Mouse (Mus musculus) hindbrain, embryonic 16.5 days (tissue): ENCODE results near the gene Aspscr1. TPM values are rescaled to one million over a fixed set of nuclear protein-coding genes. Genes with fewer than 3 reads are reported as not detected.
"Not testable (repeated sequence)": the region's sequence is repeated elsewhere in the genome, so short reads cannot be mapped to it uniquely, and the experiment has no call there.

Experiments
- ATAC-seq: fragments of 200-750 bp; cut with Nextera tagmentation; 2 replicates; pipeline ENCODE4 v1.8.0; 2017; ENCODE audit warnings: moderate TSS enrichment, moderate library complexity
- H3K27ac ChIP-seq: fragments of 300-500 bp; sonication (generic); 2 replicates; pipeline ENCODE4 v1.5.1; 2014; ENCODE audit warnings: low read depth, mild to moderate bottlenecking, control low read depth, low read length, moderate library complexity
- H3K27me3 ChIP-seq: fragments of 300-500 bp; sonication (generic); replicated peaks from 2 replicates; pipeline ENCODE4 v1.6.1; 2014; ENCODE audit warnings: low read length; ENCODE audit not compliant: control insufficient read depth, insufficient read depth
- H3K36me3 ChIP-seq: fragments of 300-500 bp; sonication (generic); 2 replicates; pipeline ENCODE4 v1.6.1; 2014; ENCODE audit warnings: mild to moderate bottlenecking, low read length, moderate library complexity, mixed read lengths; ENCODE audit not compliant: control insufficient read depth, insufficient read depth
- H3K4me1 ChIP-seq: fragments of 300-500 bp; sonication (generic); 2 replicates; pipeline ENCODE4 v1.6.1; 2014; ENCODE audit warnings: low read depth, low read length; ENCODE audit not compliant: control insufficient read depth, insufficient read depth
- H3K4me2 ChIP-seq: fragments of 300-500 bp; sonication (generic); 2 replicates; pipeline ENCODE4 v1.6.1; 2014; ENCODE audit warnings: mild to moderate bottlenecking, low read length, control low read depth, moderate library complexity
- H3K4me3 ChIP-seq: fragments of 300-500 bp; sonication (generic); 2 replicates; pipeline ENCODE4 v1.5.1; 2014; ENCODE audit warnings: mild to moderate bottlenecking, low read length, control low read depth, moderate library complexity
- H3K9ac ChIP-seq: fragments of 300-500 bp; sonication (generic); 2 replicates; pipeline ENCODE4 v1.6.1; 2014; ENCODE audit warnings: low read depth, mild to moderate bottlenecking, control low read depth, low read length, moderate library complexity
- H3K9me3 ChIP-seq: fragments of 300-500 bp; sonication (generic); 2 replicates; pipeline ENCODE4 v1.6.1; 2014; ENCODE audit warnings: mild to moderate bottlenecking, low read length, moderate library complexity; ENCODE audit not compliant: control insufficient read depth
- WGBS: fragments of 180-500 bp; shearing (Covaris S2); extraction: QIAGEN DNeasy Blood & Tissue Kit; methylation state at CpG from one replicate; pipeline ENCODE4 v1.1.7; 2014; 5-methylcytosine and 5-hydroxymethylcytosine counted together
- polyA plus RNA-seq: library from polyadenylated mRNA; unstranded; fragments of >200 nt; fragmentation: Nextera tagmentation; extraction: Ambion mirVana; gene quantifications from 2 replicates; pipeline ENCODE4 v1.2.1, GENCODE M21; 2015

Gene Aspscr1
- polyA plus RNA-seq, 1 experiment from 2014 or later: 146 TPM

- no peak overlapping the region for H3K4me3 ChIP-seq
- no peaks in the 10 kb centered on the region for H3K27me3 ChIP-seq
- H3K36me3 ChIP-seq: peaks cover 7% of the 10 kb centered on the region
- H3K9ac ChIP-seq: no peak overlapping the region
- H3K4me2 ChIP-seq: no peak overlapping the region
- H3K27ac ChIP-seq: no peak overlapping the region
- peaks cover 23% of the 10 kb centered on the region for H3K4me1 ChIP-seq
- ATAC-seq: no peak
- WGBS: 88% methylated on average over 6 of the region's 7 CpGs
- no peaks in the 10 kb centered on the region for H3K9me3 ChIP-seq
Observed at GRCm38 (mm10) chr11:120723509-120723908, 50.7 kb downstream of the Aspscr1 start.

GRCm38 (mm10) chr11:120726243-120727168 lies 53.7 kb downstream of the Aspscr1 start:
- 16% methylated on average over 36 of the region's 36 CpGs for WGBS
- Histone ChIP-seq H3K9me3 (no peaks in the 10 kb centered on the region), H3K27ac (no peak overlapping the region), H3K4me3 (peak overlapping the region; percentile 57), H3K36me3 (peaks cover 7% of the 10 kb centered on the region), H3K9ac (peak overlapping the region; percentile 70), H3K4me2 (peak overlapping the region; percentile 91), H3K27me3 (no peaks in the 10 kb centered on the region; the same call in 1 of the 2 replicates), H3K4me1 (peaks cover 19% of the 10 kb centered on the region)
- ATAC-seq: peak; percentile 43

- no peaks in the 10 kb centered on the region for H3K9me3 ChIP-seq
- H3K4me1 ChIP-seq: peaks cover 16% of the 10 kb centered on the region
- ATAC-seq: peak; percentile 87
- no peaks in the 10 kb centered on the region; the same call in 1 of the 2 replicates for H3K27me3 ChIP-seq
- H3K4me3 ChIP-seq: peak within 1 kb of the TSS; percentile 57
- H3K4me2 ChIP-seq: peak within 1 kb of the TSS; percentile 91
- H3K27ac ChIP-seq: no peak within 1 kb of the TSS
- peaks cover 7% of the 10 kb centered on the region for H3K36me3 ChIP-seq
- WGBS: under 1% methylated on average over 14 of the region's 14 CpGs
- H3K9ac ChIP-seq: peak within 1 kb of the TSS; percentile 70
Observed at GRCm38 (mm10) chr11:120727169-120727527, 54.4 kb downstream of the Aspscr1 start, which contains the start of gene Dcxr. Gene Dcxr (minus strand): TSS chr11:120727281.

GRCm38 (mm10) chr11:120727564-120727963 lies 54.8 kb downstream of the Aspscr1 start:
- Histone ChIP-seq H3K27me3 (no peaks in the 10 kb centered on the region; the same call in 1 of the 2 replicates), H3K36me3 (peaks cover 7% of the 10 kb centered on the region), H3K4me1 (peaks cover 12% of the 10 kb centered on the region), H3K9ac (no peak overlapping the region), H3K9me3 (no peaks in the 10 kb centered on the region), H3K4me3 (no peak overlapping the region), H3K4me2 (peak overlapping the region; percentile 91; the same call in 1 of the 2 replicates), H3K27ac (no peak overlapping the region)
- ATAC-seq: no peak
- WGBS: 60% methylated on average over 12 of the region's 12 CpGs

GRCm38 (mm10) chr11:120728530-120729240 lies 55.9 kb downstream of the Aspscr1 start:
- 75% methylated on average over 11 of the region's 11 CpGs for WGBS
- H3K9ac ChIP-seq: no peak overlapping the region
- H3K4me3 ChIP-seq: no peak overlapping the region
- H3K4me1 ChIP-seq: peaks cover 9% of the 10 kb centered on the region
- H3K9me3 ChIP-seq: no peaks in the 10 kb centered on the region
- no peak overlapping the region; the same call in 1 of the 2 replicates for H3K4me2 ChIP-seq
- no peak overlapping the region for H3K27ac ChIP-seq
- peaks cover 2% of the 10 kb centered on the region; the same call in 1 of the 2 replicates for H3K27me3 ChIP-seq
- H3K36me3 ChIP-seq: peaks cover 6% of the 10 kb centered on the region
- ATAC-seq: no peak

- not testable (repeated sequence) for H3K9ac ChIP-seq, H3K27me3 ChIP-seq, H3K9me3 ChIP-seq, H3K27ac ChIP-seq, H3K4me1 ChIP-seq, H3K36me3 ChIP-seq
- Histone ChIP-seq H3K4me2 (peak overlapping the region; percentile 42), H3K4me3 (peak overlapping the region; percentile 4; the same call in 1 of the 2 replicates)
- WGBS: 2% methylated on average over 17 of the region's 21 CpGs
- ATAC-seq: 0 out of 2 replicates have a peak, but pooled peaks have one; percentile 38
Observed at GRCm38 (mm10) chr11:120729432-120730050, 56.8 kb downstream of the Aspscr1 start.

- peaks cover 2% of the 10 kb centered on the region; the same call in 1 of the 2 replicates for H3K27me3 ChIP-seq
- H3K36me3 ChIP-seq: peaks cover 3% of the 10 kb centered on the region; the same call in 1 of the 2 replicates
- H3K4me3 ChIP-seq: no peak overlapping the region
Observed at GRCm38 (mm10) chr11:120730331-120730870, 57.6 kb downstream of the Aspscr1 start.

GRCm38 (mm10) chr11:120731395-120731794 lies 58.6 kb downstream of the Aspscr1 start:
- Histone ChIP-seq H3K4me1 (peaks cover 7% of the 10 kb centered on the region), H3K27me3 (peaks cover 2% of the 10 kb centered on the region; the same call in 1 of the 2 replicates), H3K9ac (no peak overlapping the region), H3K36me3 (no peaks in the 10 kb centered on the region), H3K4me3 (no peak overlapping the region), H3K27ac (no peak overlapping the region), H3K9me3 (no peaks in the 10 kb centered on the region), H3K4me2 (no peak overlapping the region)
- no peak for ATAC-seq
- WGBS: 90% methylated on average over 1 of the region's 1 CpGs

More at GRCm38 (mm10) chr11:120730331-120730870, 57.6 kb downstream of the Aspscr1 start:
- 88% methylated on average over 10 of the region's 10 CpGs for WGBS
- H3K9me3 ChIP-seq: no peaks in the 10 kb centered on the region
- no peak for ATAC-seq
- no peak overlapping the region for H3K9ac ChIP-seq
- H3K4me2 ChIP-seq: no peak overlapping the region
- H3K4me1 ChIP-seq: peaks cover 9% of the 10 kb centered on the region
- no peak overlapping the region for H3K27ac ChIP-seq
